Mouse (Mus musculus): ENCODE measurements around the gene Rps28. TPM values are rescaled to one million over a fixed set of nuclear protein-coding genes. Genes with fewer than 3 reads are reported as not detected.
A peak's percentile ranks its signal among the peaks of the same experiment; 100 is the strongest.
"Not testable (repeated sequence)": the region's sequence is repeated elsewhere in the genome, so short reads cannot be mapped to it uniquely, and the experiment has no call there.

Rps28 gene
- total RNA-seq, 1 experiment: 5,476 TPM

DNA sequence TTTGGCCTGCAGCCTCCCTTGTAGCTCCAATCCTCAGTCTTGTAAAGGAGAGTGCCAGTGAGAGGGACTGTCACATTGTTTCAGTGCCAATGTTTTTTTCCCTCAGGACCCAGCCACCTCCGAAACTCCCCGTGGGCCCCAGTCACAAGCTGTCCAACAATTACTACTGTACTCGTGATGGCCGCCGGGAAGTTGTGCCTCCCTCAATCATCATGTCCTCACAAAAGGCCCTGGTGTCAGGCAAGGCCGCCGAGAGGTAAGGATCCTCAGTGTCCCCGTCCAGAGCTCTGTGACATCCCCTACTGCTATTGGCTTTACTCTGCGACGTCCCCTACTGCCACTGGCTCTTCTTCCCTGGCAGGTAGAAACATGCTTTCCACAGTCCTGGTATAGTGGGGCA is 5.2 kb upstream of the Rps28 start:
- H3K36me3 ChIP-seq (ENCODE audit: control insufficient read depth, insufficient read depth, low read length, poor library complexity, severe bottlenecking): peaks cover 41% of the 10 kb centered on the region

DNA sequence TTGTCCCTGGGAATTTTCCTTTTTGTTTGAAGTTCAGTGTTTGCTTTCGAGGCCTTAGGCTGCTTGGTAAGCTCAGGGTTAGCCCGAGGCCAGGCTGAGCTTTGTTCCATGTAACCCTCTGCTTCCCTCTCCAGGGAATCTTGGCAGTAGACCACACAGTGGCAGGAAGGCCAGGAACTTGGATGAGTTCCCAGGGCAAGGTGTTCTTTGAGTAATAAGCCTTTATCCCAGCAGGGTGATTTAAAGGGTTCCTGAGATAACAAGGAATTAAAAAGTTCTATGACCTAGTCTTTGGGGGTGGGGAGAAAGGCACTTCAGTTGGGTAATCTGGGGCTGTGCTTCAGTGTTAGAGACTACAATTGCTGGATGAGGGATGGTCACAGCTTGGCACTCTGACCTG is 4.5 kb upstream of the Rps28 start:
- H3K4me3 ChIP-seq (ENCODE audit: insufficient read depth in 1 of 2, low read depth in 1 of 2, low read length in 2 of 2, poor library complexity in 1 of 2, severe bottlenecking in 1 of 2): no peak overlapping the region
- H3K36me3 ChIP-seq (ENCODE audit: control insufficient read depth, insufficient read depth, low read length, poor library complexity, severe bottlenecking): peaks cover 41% of the 10 kb centered on the region
- H3K9ac ChIP-seq (ENCODE audit: insufficient read depth, low read depth, low read length, poor library complexity, severe bottlenecking): no peak overlapping the region
- peaks cover 4 to 10% of the 10 kb centered on the region in 2 experiments; a peak in 3 of 4 replicates for H3K4me1 ChIP-seq (ENCODE audit: control insufficient read depth in 2 of 2, insufficient read depth in 2 of 2, low read length in 2 of 2, poor library complexity in 1 of 2)
- H3K9me3 ChIP-seq (ENCODE audit: control insufficient read depth, insufficient read depth, low read depth, low read length): no peaks in the 10 kb centered on the region
- H3K27ac ChIP-seq (ENCODE audit: insufficient read depth, low read depth, low read length, poor library complexity, severe bottlenecking): no peak overlapping the region
- in situ Hi-C loops (cut with MboI; ENCODE audit: low sequenced_read_pairs in 2 of 2, unreplicated experiment in 2 of 2): no loop called here
- no peak for DNase-seq (ENCODE audit: low read depth, low spot score)
- no peak for TF ChIP-seq HCFC1 (IDR thresholded peaks at IDR 0.05; ENCODE audit: borderline replicate concordance, insufficient read depth, low read length)
- no peak for TF ChIP-seq MAFK (IDR thresholded peaks at IDR 0.05; ENCODE audit: insufficient read depth, low read depth, low read length)
- no peak for TF ChIP-seq ZNF384 (IDR thresholded peaks at IDR 0.05; ENCODE audit: low read depth, low read length)
- TF ChIP-seq ZC3H11A (IDR thresholded peaks at IDR 0.05; ENCODE audit: borderline replicate concordance, low read depth, low read length): no peak

More for the DNA sequence above, 5.2 kb upstream of the Rps28 start:
- Histone ChIP-seq H3K4me3 (ENCODE audit: insufficient read depth in 1 of 2, low read depth in 1 of 2, low read length in 2 of 2, poor library complexity in 1 of 2, severe bottlenecking in 1 of 2) (no peak overlapping the region), H3K27ac (ENCODE audit: insufficient read depth, low read depth, low read length, poor library complexity, severe bottlenecking) (no peak overlapping the region), H3K4me1 (ENCODE audit: control insufficient read depth in 2 of 2, insufficient read depth in 2 of 2, low read length in 2 of 2, poor library complexity in 1 of 2) (peaks cover 4 to 10% of the 10 kb centered on the region in 2 experiments; a peak in 3 of 4 replicates), H3K9me3 (ENCODE audit: control insufficient read depth, insufficient read depth, low read depth, low read length) (no peaks in the 10 kb centered on the region), H3K9ac (ENCODE audit: insufficient read depth, low read depth, low read length, poor library complexity, severe bottlenecking) (no peak overlapping the region)
- DNase-seq (ENCODE audit: low read depth, low spot score): no peak
- in situ Hi-C loops (cut with MboI; ENCODE audit: low sequenced_read_pairs in 2 of 2, unreplicated experiment in 2 of 2): no loop called here
- no peak for TF ChIP-seq MAFK (IDR thresholded peaks at IDR 0.05; ENCODE audit: insufficient read depth, low read depth, low read length)
- TF ChIP-seq HCFC1 (IDR thresholded peaks at IDR 0.05; ENCODE audit: borderline replicate concordance, insufficient read depth, low read length): no peak
- no peak for TF ChIP-seq ZNF384 (IDR thresholded peaks at IDR 0.05; ENCODE audit: low read depth, low read length)
- TF ChIP-seq CHD2 (IDR thresholded peaks at IDR 0.05; ENCODE audit: low read depth, low read length): no peak
- TF ChIP-seq ZC3H11A (IDR thresholded peaks at IDR 0.05; ENCODE audit: borderline replicate concordance, low read depth, low read length): no peak

DNA sequence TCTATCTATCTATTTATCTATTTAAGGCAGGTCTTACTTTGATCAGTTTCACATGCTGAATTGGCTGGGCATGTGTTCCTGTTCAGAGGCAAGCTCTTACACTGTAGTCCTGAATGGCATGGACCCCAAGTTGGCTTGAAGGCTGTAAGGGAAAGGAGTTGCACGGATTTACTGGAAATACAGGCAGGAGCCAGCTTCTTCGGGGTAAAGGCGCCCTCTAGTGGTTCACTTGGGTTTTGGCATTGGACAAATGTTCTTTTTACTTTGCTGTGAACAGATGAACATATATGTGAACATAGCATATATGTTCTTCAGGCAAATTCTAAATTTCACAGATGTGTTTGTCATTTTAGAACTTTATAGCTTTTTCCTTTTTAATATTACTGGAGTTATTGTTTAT is 2.5 kb upstream of the Rps28 start:
- DNase-seq (ENCODE audit: low read depth, low spot score): no peak
- Histone ChIP-seq H3K9me3 (ENCODE audit: control insufficient read depth, insufficient read depth, low read depth, low read length) (no peaks in the 10 kb centered on the region), H3K27ac (ENCODE audit: insufficient read depth, low read depth, low read length, poor library complexity, severe bottlenecking) (no peak overlapping the region), H3K9ac (ENCODE audit: insufficient read depth, low read depth, low read length, poor library complexity, severe bottlenecking) (no peak overlapping the region), H3K4me1 (ENCODE audit: control insufficient read depth in 2 of 2, insufficient read depth in 2 of 2, low read length in 2 of 2, poor library complexity in 1 of 2) (peaks cover 8 to 10% of the 10 kb centered on the region in 2 experiments), H3K4me3 (ENCODE audit: insufficient read depth in 1 of 2, low read depth in 1 of 2, low read length in 2 of 2, poor library complexity in 1 of 2, severe bottlenecking in 1 of 2) (no peak overlapping the region), H3K36me3 (ENCODE audit: control insufficient read depth, insufficient read depth, low read length, poor library complexity, severe bottlenecking) (peaks cover 51% of the 10 kb centered on the region)
- no peak for TF ChIP-seq HCFC1 (IDR thresholded peaks at IDR 0.05; ENCODE audit: borderline replicate concordance, insufficient read depth, low read length)
- TF ChIP-seq MAFK (IDR thresholded peaks at IDR 0.05; ENCODE audit: insufficient read depth, low read depth, low read length): no peak
- TF ChIP-seq CHD2 (IDR thresholded peaks at IDR 0.05; ENCODE audit: low read depth, low read length): no peak
- TF ChIP-seq ZC3H11A (IDR thresholded peaks at IDR 0.05; ENCODE audit: borderline replicate concordance, low read depth, low read length): no peak
- no peak for TF ChIP-seq ZNF384 (IDR thresholded peaks at IDR 0.05; ENCODE audit: low read depth, low read length)
- in situ Hi-C loops (cut with MboI; ENCODE audit: low sequenced_read_pairs in 2 of 2, unreplicated experiment in 2 of 2): no loop called here

DNA sequence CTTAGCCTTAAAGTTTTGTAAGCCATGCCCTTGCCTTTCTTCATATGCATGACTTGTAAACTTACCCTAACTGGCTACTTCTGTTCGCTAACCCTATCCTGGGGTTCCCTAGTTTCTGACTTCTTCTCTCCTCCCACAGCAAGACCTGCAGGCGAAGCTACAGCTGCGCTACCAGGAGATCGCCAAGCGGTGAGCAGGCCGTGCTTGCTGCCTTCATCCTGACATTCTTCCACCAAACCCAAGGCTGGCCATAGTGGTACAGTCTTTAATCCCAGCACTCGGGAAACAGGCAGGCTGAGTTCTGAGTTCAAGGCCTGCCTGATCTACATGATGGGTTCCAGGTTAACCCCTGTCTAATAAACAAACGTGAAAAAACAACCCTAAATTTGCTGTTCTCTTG is 1.1 kb upstream of the Rps28 start:
- peak overlapping the region; percentile 97 for H3K9ac ChIP-seq (ENCODE audit: insufficient read depth, low read depth, low read length, poor library complexity, severe bottlenecking)
- no peak for DNase-seq (ENCODE audit: low read depth, low spot score)
- H3K36me3 ChIP-seq (ENCODE audit: control insufficient read depth, insufficient read depth, low read length, poor library complexity, severe bottlenecking): peaks cover 51% of the 10 kb centered on the region
- peak overlapping the region; percentile 92 for H3K27ac ChIP-seq (ENCODE audit: insufficient read depth, low read depth, low read length, poor library complexity, severe bottlenecking)
- no peaks in the 10 kb centered on the region for H3K9me3 ChIP-seq (ENCODE audit: control insufficient read depth, insufficient read depth, low read depth, low read length)
- peak overlapping the region; percentile 84 to 98 for H3K4me3 ChIP-seq (ENCODE audit: insufficient read depth in 1 of 2, low read depth in 1 of 2, low read length in 2 of 2, poor library complexity in 1 of 2, severe bottlenecking in 1 of 2)
- in situ Hi-C loops (cut with MboI; ENCODE audit: low sequenced_read_pairs in 2 of 2, unreplicated experiment in 2 of 2): no loop called here
- TF ChIP-seq HCFC1 (IDR thresholded peaks at IDR 0.05; ENCODE audit: borderline replicate concordance, insufficient read depth, low read length): no peak
- no peak for TF ChIP-seq ZNF384 (IDR thresholded peaks at IDR 0.05; ENCODE audit: low read depth, low read length)
- TF ChIP-seq ZC3H11A (IDR thresholded peaks at IDR 0.05; ENCODE audit: borderline replicate concordance, low read depth, low read length): no peak
- TF ChIP-seq CHD2 (IDR thresholded peaks at IDR 0.05; ENCODE audit: low read depth, low read length): no peak
- no peak for TF ChIP-seq MAFK (IDR thresholded peaks at IDR 0.05; ENCODE audit: insufficient read depth, low read depth, low read length)
- peaks cover 10% of the 10 kb centered on the region in 2 experiments for H3K4me1 ChIP-seq (ENCODE audit: control insufficient read depth in 2 of 2, insufficient read depth in 2 of 2, low read length in 2 of 2, poor library complexity in 1 of 2)

DNA sequence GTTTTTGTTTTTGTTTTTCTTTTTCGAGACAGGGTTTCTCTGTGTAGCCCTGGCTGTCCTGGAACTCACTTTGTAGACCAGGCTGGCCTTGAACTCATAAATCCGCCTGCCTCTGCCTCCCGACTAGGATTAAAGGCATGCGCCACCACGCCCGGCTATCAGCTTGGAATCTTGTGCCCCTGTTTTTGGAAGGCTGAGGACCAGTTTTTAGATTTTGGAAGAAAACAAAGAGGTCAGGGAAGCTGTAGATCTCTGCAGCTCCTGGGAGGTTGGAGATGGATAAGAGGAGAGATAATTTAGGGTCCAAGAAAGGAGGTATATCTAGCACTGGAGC is 602 bp upstream of the Rps28 start:
- peak overlapping the region; percentile 92; the same call in 1 of the 2 replicates for H3K27ac ChIP-seq (ENCODE audit: insufficient read depth, low read depth, low read length, poor library complexity, severe bottlenecking)
- H3K9me3 ChIP-seq (ENCODE audit: control insufficient read depth, insufficient read depth, low read depth, low read length); DNase-seq (ENCODE audit: low read depth, low spot score); in situ Hi-C loops (cut with MboI; ENCODE audit: low sequenced_read_pairs in 2 of 2, unreplicated experiment in 2 of 2): not testable (repeated sequence)
- H3K9ac ChIP-seq (ENCODE audit: insufficient read depth, low read depth, low read length, poor library complexity, severe bottlenecking): peak overlapping the region; percentile 97
- peaks cover 10% of the 10 kb centered on the region in 2 experiments for H3K4me1 ChIP-seq (ENCODE audit: control insufficient read depth in 2 of 2, insufficient read depth in 2 of 2, low read length in 2 of 2, poor library complexity in 1 of 2)
- H3K4me3 ChIP-seq (ENCODE audit: insufficient read depth in 1 of 2, low read depth in 1 of 2, low read length in 2 of 2, poor library complexity in 1 of 2, severe bottlenecking in 1 of 2): peak overlapping the region; percentile 84 to 98
- H3K36me3 ChIP-seq (ENCODE audit: control insufficient read depth, insufficient read depth, low read length, poor library complexity, severe bottlenecking): peaks cover 53% of the 10 kb centered on the region

DNA sequence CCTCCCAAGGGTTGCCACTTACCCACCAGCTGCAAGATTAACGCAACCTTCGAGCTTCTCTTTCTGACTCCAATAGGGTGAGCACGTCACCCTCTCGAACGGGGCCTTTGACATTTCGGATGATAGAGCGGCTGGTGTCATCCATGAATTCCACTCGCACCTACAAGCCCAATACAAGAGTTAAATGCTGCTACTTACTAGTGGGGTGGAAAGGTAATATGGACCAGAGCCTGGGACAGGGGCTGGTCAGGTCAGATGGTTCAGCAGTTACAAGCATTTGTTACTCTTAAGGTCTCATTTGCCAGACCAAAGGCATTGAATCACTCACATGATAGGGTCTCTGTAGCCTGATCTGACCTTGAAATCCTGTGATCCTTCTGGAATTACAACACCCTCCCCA is 1.2 kb downstream of the Rps28 start:
- in situ Hi-C loops (cut with MboI; ENCODE audit: low sequenced_read_pairs in 2 of 2, unreplicated experiment in 2 of 2); DNase-seq (ENCODE audit: low read depth, low spot score): not testable (repeated sequence)

More for the DNA sequence above, 1.2 kb downstream of the Rps28 start:
- peak overlapping the region; percentile 100 for H3K9ac ChIP-seq (ENCODE audit: insufficient read depth, low read depth, low read length, poor library complexity, severe bottlenecking)
- H3K4me3 ChIP-seq (ENCODE audit: insufficient read depth in 1 of 2, low read depth in 1 of 2, low read length in 2 of 2, poor library complexity in 1 of 2, severe bottlenecking in 1 of 2): peak overlapping the region; percentile 84 to 98
- peaks cover 50% of the 10 kb centered on the region for H3K36me3 ChIP-seq (ENCODE audit: control insufficient read depth, insufficient read depth, low read length, poor library complexity, severe bottlenecking)
- peaks cover 10 to 14% of the 10 kb centered on the region in 2 experiments for H3K4me1 ChIP-seq (ENCODE audit: control insufficient read depth in 2 of 2, insufficient read depth in 2 of 2, low read length in 2 of 2, poor library complexity in 1 of 2)
- peak overlapping the region; percentile 90 for H3K27ac ChIP-seq (ENCODE audit: insufficient read depth, low read depth, low read length, poor library complexity, severe bottlenecking)
- not testable (repeated sequence) for H3K9me3 ChIP-seq (ENCODE audit: control insufficient read depth, insufficient read depth, low read depth, low read length)
